Mouse (Mus musculus): ENCODE measurements around the gene Cdh13. TPM values are rescaled to one million over a fixed set of nuclear protein-coding genes. Genes with fewer than 3 reads are reported as not detected.

Cdh13 gene
- polyA plus RNA-seq (2021; fragmentation: Nextera tagmentation): 30.5 and 42.0 TPM in 2 replicates
- long read RNA-seq, experiment 1, partial matches to known transcripts: 240 of 255 reads
- long read RNA-seq, experiment 1, other reads (novel, unspliced or antisense): 14 of 255 reads
- long read RNA-seq, experiment 2, partial matches to known transcripts: 77 of 83 reads
- long read RNA-seq, experiment 2, other reads (novel, unspliced or antisense): 6 of 83 reads

DNA sequence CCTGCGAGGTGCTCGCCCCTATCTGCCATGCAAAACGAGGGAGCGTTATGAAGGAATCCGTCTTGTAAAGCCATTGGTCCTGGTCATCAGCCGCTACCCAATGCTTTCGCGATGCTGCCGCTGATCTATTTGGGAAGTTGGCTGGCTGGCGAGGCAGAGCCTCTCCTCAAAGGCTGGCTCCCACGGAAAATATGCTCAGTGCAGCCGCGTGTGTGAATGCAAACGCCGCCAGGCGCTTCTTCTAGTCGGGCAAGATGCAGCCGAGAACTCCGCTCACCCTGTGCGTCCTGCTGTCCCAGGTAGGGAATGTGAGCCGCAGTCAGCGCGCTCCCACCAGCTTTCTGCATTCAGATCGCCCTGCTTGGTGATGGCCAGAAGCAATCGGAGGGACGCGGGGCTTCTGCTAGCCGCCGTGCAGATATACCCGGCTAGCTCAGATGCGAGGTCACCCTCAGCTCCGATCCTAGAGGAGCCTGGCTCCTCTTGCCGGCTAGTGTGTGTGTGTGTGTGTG, at the start of gene Cdh13:
Cdh13 (plus strand) TSS at position 134 of the 512 bp plus-strand sequence.

DNA sequence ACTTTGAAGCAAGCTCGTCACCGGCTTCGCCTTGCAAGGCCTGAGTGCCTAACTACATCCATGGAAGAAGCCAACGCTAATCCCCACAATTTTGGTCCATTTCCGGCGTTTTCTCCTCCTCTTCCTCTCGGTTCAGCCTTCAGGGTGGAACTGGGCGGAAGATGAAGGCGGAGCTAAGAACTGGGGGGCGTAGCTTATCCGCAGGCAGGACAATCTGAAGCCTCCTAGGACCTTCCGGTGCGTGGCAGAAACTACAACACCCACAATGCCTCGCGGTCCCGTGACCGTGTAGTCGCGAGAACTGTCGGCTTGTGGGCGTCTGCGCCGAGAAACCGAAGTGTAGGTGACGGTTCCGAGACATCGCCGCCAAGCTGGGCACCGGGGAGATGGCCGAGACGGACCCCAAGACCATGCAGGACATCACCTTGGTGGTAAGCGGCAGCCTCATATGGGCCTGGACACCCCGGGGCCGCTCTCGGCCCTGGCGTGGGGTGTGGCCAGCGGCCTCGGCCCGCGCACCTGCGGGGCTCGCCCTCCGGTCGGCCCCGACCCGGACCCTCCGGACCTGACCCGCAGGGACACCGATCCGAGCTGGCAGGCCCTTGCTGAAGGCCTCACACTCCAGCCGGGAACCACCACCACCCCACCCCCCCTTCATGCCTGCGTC, 1060.8 kb downstream of the Cdh13 start, which contains the start of gene Hsbp1:
Hsbp1 (plus strand) TSS at position 299 of the 667 bp plus-strand sequence.

Measured in left cerebral cortex, adult 6 months (tissue).